Mouse (Mus musculus): ENCODE results near the gene Slc25a13.

Gene Slc25a13

GRCm38 (mm10) chr6:6216507-6217285 lies at the start of gene Slc25a13:
Gene Slc25a13 (minus strand): TSS chr6:6217173.
- peak; percentile 37 to 41 for DNase-seq (ENCODE audit: low spot score in 2 of 2)

- no peak for DNase-seq (ENCODE audit: low spot score in 2 of 2)
Observed at GRCm38 (mm10) chr6:6265761-6266160, 48.8 kb upstream of the Slc25a13 start.

- DNase-seq (ENCODE audit: low spot score in 2 of 2): no peak
Observed at GRCm38 (mm10) chr6:6263293-6263911, 46.4 kb upstream of the Slc25a13 start.

GRCm38 (mm10) chr6:6260917-6261316 lies 43.9 kb upstream of the Slc25a13 start:
- no peak for DNase-seq (ENCODE audit: low spot score in 2 of 2)

GRCm38 (mm10) chr6:6248500-6248899 lies 31.5 kb upstream of the Slc25a13 start:
- DNase-seq (ENCODE audit: low spot score in 2 of 2): no peak

- no peak for DNase-seq (ENCODE audit: low spot score in 2 of 2)
Observed at GRCm38 (mm10) chr6:6243828-6244227, 26.9 kb upstream of the Slc25a13 start.

GRCm38 (mm10) chr6:6242114-6242513 lies 25.1 kb upstream of the Slc25a13 start:
- DNase-seq (ENCODE audit: low spot score in 2 of 2): no peak

GRCm38 (mm10) chr6:6236788-6237298 lies 19.9 kb upstream of the Slc25a13 start:
- no peak for DNase-seq (ENCODE audit: low spot score in 2 of 2)

- no peak for DNase-seq (ENCODE audit: low spot score in 2 of 2)
Observed at GRCm38 (mm10) chr6:6230262-6230661, 13.3 kb upstream of the Slc25a13 start.

- DNase-seq (ENCODE audit: low spot score in 2 of 2): no peak
Observed at GRCm38 (mm10) chr6:6222721-6223120, 5.7 kb upstream of the Slc25a13 start.

GRCm38 (mm10) chr6:6220574-6220973 lies 3.6 kb upstream of the Slc25a13 start:
- DNase-seq (ENCODE audit: low spot score in 2 of 2): no peak

- no peak for DNase-seq (ENCODE audit: low spot score in 2 of 2)
Observed at GRCm38 (mm10) chr6:6219661-6220370, 2.8 kb upstream of the Slc25a13 start.

- DNase-seq (ENCODE audit: low spot score in 2 of 2): no peak
Observed at GRCm38 (mm10) chr6:6217286-6217625, 283 bp upstream of the Slc25a13 start.

GRCm38 (mm10) chr6:6216120-6216506 lies 860 bp downstream of the Slc25a13 start:
- no peak for DNase-seq (ENCODE audit: low spot score in 2 of 2)

- no peak for DNase-seq (ENCODE audit: low spot score in 2 of 2)
Observed at GRCm38 (mm10) chr6:6212360-6213310, 4.3 kb downstream of the Slc25a13 start.

GRCm38 (mm10) chr6:6211958-6212357 lies 5.0 kb downstream of the Slc25a13 start:
- DNase-seq (ENCODE audit: low spot score in 2 of 2): no peak

- no peak for DNase-seq (ENCODE audit: low spot score in 2 of 2)
Observed at GRCm38 (mm10) chr6:6210637-6211036, 6.3 kb downstream of the Slc25a13 start.

- DNase-seq (ENCODE audit: low spot score in 2 of 2): no peak
Observed at GRCm38 (mm10) chr6:6208351-6209059, 8.5 kb downstream of the Slc25a13 start.

GRCm38 (mm10) chr6:6207836-6208235 lies 9.1 kb downstream of the Slc25a13 start:
- DNase-seq (ENCODE audit: low spot score in 2 of 2): no peak

GRCm38 (mm10) chr6:6207395-6207794 lies 9.6 kb downstream of the Slc25a13 start:
- DNase-seq (ENCODE audit: low spot score in 2 of 2): no peak
